Mouse (Mus musculus): ENCODE measurements at regions not wholly inside any gene's neighbourhood (a gene's known extent, or its start where the extent isn't known, plus 50 kb on each side); places are given as distances from the start of the nearest gene placed in this dataset.

DNA sequence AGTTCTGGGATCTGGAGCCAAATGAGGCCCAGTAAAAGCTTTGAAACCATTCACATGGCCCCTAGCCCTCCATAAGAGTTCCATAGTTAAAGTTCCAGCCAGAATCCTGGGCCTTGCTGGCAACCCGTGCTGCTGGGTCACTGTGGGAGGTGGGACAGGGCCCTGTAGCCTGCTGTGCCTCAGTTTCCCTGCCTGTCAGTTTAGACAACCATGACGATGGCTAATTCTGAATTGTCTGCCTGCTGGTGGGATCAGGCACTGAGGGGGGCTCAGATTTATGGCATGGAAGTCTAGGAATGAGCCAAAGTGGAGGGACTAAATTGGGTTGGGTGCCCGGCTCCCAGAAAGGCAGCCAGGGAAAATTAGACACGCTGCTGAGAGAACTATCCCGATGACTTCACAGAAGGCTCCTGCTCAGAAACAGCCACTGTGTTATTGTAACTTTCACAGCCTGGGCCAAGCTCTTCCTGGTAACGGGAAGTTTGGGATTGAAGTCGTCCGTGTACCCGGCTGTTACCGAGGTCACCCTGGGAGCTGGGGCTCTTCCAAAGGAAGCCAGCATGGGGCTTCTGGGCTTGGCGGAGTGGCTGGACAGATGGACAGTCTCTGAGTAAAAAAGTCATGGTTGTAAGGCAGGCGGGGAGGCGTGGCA is 110.2 kb downstream of the Zfp36l1 start:
- DNase-seq (ENCODE audit: low spot score): no peak
- Histone ChIP-seq H3K27me3 (ENCODE audit: insufficient read depth, low read length) (no peaks in the 10 kb centered on the region), H3K9ac (ENCODE audit: low read depth, low read length) (no peak overlapping the region), H3K4me2 (ENCODE audit: low read length) (no peak overlapping the region), H3K9me3 (replicated peaks; ENCODE audit: low read length) (no peaks in the 10 kb centered on the region), H3K36me3 (ENCODE audit: insufficient read depth, low read length) (no peaks in the 10 kb centered on the region), H3K4me3 (replicated peaks; ENCODE audit: low read depth, low read length) (no peak overlapping the region), H3K27ac (peak overlapping the region; percentile 74), H3K4me1 (replicated peaks; ENCODE audit: insufficient read depth, low read length) (peaks cover 27% of the 10 kb centered on the region)
- ATAC-seq (replicated peaks; ENCODE audit: low FRiP score, low read depth): no peak
- WGBS: 55% methylated on average over 13 of the region's 13 CpGs
- TF ChIP-seq CTCF (IDR thresholded peaks at IDR 0.05; ENCODE audit: low read depth): no peak

DNA sequence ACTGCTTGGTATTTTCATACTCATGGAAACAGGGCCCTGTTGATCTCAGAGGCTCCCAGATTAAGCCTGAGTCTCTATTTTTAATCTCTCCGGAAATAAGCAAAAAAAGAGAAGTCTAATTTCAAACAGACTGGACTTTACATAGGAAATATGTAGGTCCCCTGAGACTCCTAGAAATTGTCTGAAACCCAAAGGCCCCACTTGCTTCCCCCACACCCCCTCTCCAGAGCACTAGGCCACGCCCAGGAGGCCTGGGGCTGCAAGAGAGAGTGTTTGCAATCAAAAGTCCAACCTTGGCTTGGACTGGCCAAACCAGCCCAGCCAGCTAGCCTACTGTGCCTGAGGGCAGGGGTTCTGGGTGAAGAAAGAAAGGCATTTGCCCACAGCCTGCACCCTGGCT is 111.0 kb downstream of the Zfp36l1 start:
- Histone ChIP-seq H3K9me3 (replicated peaks; ENCODE audit: low read length) (no peaks in the 10 kb centered on the region), H3K36me3 (ENCODE audit: insufficient read depth, low read length) (no peaks in the 10 kb centered on the region), H3K4me1 (replicated peaks; ENCODE audit: insufficient read depth, low read length) (peaks cover 28% of the 10 kb centered on the region), H3K9ac (ENCODE audit: low read depth, low read length) (no peak overlapping the region), H3K4me3 (replicated peaks; ENCODE audit: low read depth, low read length) (no peak overlapping the region), H3K4me2 (ENCODE audit: low read length) (no peak overlapping the region), H3K27ac (peak overlapping the region; percentile 83), H3K27me3 (ENCODE audit: insufficient read depth, low read length) (no peaks in the 10 kb centered on the region)
- no peak for TF ChIP-seq CTCF (IDR thresholded peaks at IDR 0.05; ENCODE audit: low read depth)
- DNase-seq (ENCODE audit: low spot score) (peak; percentile 89), ATAC-seq (replicated peaks; ENCODE audit: low FRiP score, low read depth) (peak; percentile 62)
- 36% methylated on average over 2 of the region's 2 CpGs for WGBS

DNA sequence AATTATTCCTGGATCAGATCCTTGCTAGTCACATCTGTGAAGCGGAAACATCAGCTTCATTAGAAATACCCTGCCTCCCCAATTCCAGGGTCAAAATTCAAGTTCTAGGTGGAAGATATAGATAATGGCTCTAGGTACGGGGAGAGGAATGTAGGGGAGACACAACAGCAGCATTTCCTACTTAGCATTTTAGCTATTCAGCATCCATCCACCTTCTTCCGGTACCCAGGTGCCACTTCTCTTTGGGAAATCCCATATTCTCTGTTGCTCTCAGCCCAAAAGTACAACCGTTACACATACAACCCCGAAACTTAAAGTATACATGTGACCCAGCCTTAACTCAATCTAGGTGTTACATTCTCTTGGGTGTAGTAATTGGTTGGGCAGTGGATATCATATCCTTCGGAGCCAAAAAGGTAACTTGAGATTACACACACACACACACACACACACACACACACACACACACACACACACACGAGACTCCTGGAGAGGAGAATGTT is 112.9 kb downstream of the Zfp36l1 start:
- no peak for ATAC-seq (replicated peaks; ENCODE audit: low FRiP score, low read depth)

DNA sequence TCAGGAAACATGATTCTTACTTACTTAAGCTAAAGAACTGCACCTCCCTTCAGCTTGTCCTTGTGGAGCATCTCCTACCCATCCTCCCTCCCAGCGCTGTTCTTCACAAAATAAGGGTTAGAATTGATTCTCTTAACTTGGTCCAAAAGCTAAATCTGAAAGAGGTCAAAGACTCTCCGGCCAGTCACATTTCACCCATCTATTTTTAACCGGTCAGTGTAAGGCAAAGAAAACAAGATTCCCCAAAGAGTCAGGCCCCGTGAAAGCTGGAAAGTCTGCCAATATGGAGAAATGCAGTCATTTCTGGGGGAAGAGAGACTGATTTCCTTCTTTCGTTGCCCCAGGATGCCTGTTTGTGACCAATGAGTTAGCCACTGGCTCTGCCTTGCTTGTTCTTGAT is 114.0 kb downstream of the Zfp36l1 start:
- DNase-seq (ENCODE audit: low spot score): peak; percentile 85
- Histone ChIP-seq H3K4me2 (ENCODE audit: low read length) (no peak overlapping the region), H3K9me3 (replicated peaks; ENCODE audit: low read length) (no peaks in the 10 kb centered on the region), H3K36me3 (ENCODE audit: insufficient read depth, low read length) (no peaks in the 10 kb centered on the region), H3K27me3 (ENCODE audit: insufficient read depth, low read length) (no peaks in the 10 kb centered on the region), H3K27ac (peak overlapping the region; percentile 85), H3K4me1 (replicated peaks; ENCODE audit: insufficient read depth, low read length) (peaks cover 37% of the 10 kb centered on the region), H3K4me3 (replicated peaks; ENCODE audit: low read depth, low read length) (no peak overlapping the region), H3K9ac (ENCODE audit: low read depth, low read length) (no peak overlapping the region)
- 52% methylated on average over 5 of the region's 5 CpGs for WGBS
- no peak for ATAC-seq (replicated peaks; ENCODE audit: low FRiP score, low read depth)
- TF ChIP-seq CTCF (IDR thresholded peaks at IDR 0.05; ENCODE audit: low read depth): no peak

More for the DNA sequence above, 112.9 kb downstream of the Zfp36l1 start:
- no peaks in the 10 kb centered on the region for H3K27me3 ChIP-seq (ENCODE audit: insufficient read depth, low read length)
- WGBS: 77% methylated on average over 7 of the region's 7 CpGs
- H3K4me1 ChIP-seq (replicated peaks; ENCODE audit: insufficient read depth, low read length): peaks cover 29% of the 10 kb centered on the region
- DNase-seq (ENCODE audit: low spot score): no peak
- no peak overlapping the region for H3K4me3 ChIP-seq (replicated peaks; ENCODE audit: low read depth, low read length)
- no peak for TF ChIP-seq CTCF (IDR thresholded peaks at IDR 0.05; ENCODE audit: low read depth)
- H3K27ac ChIP-seq: peak overlapping the region; percentile 85; the same call in 1 of the 2 replicates
- no peak overlapping the region for H3K4me2 ChIP-seq (ENCODE audit: low read length)
- H3K36me3 ChIP-seq (ENCODE audit: insufficient read depth, low read length): no peaks in the 10 kb centered on the region
- no peaks in the 10 kb centered on the region for H3K9me3 ChIP-seq (replicated peaks; ENCODE audit: low read length)
- H3K9ac ChIP-seq (ENCODE audit: low read depth, low read length): no peak overlapping the region

DNA sequence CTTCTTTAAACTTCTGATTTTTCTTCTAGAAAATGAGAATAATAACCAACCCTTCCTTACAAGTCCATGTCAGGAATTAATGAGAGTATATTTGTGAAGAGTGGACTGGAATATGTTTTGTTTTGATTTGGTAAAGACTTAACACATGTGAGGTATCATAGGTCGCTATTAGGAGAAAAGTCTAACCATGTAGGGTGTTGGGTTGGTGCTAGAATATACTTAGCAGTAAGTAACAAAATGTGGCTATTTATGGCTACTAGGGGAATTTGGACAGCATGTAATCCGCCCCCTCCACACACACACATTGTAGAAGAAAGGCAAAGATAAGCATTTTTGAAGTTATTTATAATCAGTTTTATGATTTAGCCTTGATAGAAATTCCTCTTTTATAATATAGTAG is 114.5 kb downstream of the Zfp36l1 start:
- ATAC-seq (replicated peaks; ENCODE audit: low FRiP score, low read depth): no peak
- 61% methylated on average over 2 of the region's 2 CpGs for whole genome bisulfite sequencing

DNA sequence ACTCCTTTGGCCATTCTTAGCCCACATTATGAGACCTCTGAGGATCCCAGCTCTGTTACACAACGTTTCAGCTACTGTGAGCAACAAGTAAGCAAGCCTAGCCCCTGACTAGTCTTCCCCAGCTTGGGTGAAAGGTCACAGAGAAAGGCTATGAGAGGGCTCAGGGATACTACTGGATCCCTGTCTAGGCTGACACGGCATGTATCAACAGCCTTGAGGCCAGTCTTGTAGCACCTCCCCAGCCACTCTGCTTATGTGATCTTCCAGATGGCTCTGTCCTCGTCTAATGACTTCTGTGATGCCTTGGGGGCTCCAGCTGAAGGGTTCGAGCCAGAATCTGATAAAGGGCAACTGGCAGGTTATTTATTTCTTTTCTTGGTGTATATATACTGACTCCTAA is 115.6 kb downstream of the Zfp36l1 start:
- H3K4me1 ChIP-seq (replicated peaks; ENCODE audit: insufficient read depth, low read length): peaks cover 37% of the 10 kb centered on the region
- H3K4me2 ChIP-seq (ENCODE audit: low read length): no peak overlapping the region
- no peaks in the 10 kb centered on the region for H3K36me3 ChIP-seq (ENCODE audit: insufficient read depth, low read length)
- ATAC-seq (replicated peaks; ENCODE audit: low FRiP score, low read depth) (no peak), DNase-seq (ENCODE audit: low spot score) (no peak)
- no peaks in the 10 kb centered on the region for H3K27me3 ChIP-seq (ENCODE audit: insufficient read depth, low read length)
- TF ChIP-seq CTCF (IDR thresholded peaks at IDR 0.05; ENCODE audit: low read depth): no peak
- no peak overlapping the region for H3K4me3 ChIP-seq (replicated peaks; ENCODE audit: low read depth, low read length)
- whole genome bisulfite sequencing: 58% methylated on average over 4 of the region's 4 CpGs
- H3K9me3 ChIP-seq (replicated peaks; ENCODE audit: low read length): no peaks in the 10 kb centered on the region
- H3K9ac ChIP-seq (ENCODE audit: low read depth, low read length): no peak overlapping the region
- H3K27ac ChIP-seq: no peak overlapping the region

More for the DNA sequence above, 114.5 kb downstream of the Zfp36l1 start:
- Histone ChIP-seq H3K9me3 (replicated peaks; ENCODE audit: low read length) (no peaks in the 10 kb centered on the region), H3K4me2 (ENCODE audit: low read length) (no peak overlapping the region), H3K4me3 (replicated peaks; ENCODE audit: low read depth, low read length) (no peak overlapping the region), H3K27me3 (ENCODE audit: insufficient read depth, low read length) (no peaks in the 10 kb centered on the region), H3K27ac (peak overlapping the region; percentile 70), H3K4me1 (replicated peaks; ENCODE audit: insufficient read depth, low read length) (peaks cover 42% of the 10 kb centered on the region), H3K9ac (ENCODE audit: low read depth, low read length) (no peak overlapping the region), H3K36me3 (ENCODE audit: insufficient read depth, low read length) (no peaks in the 10 kb centered on the region)
- TF ChIP-seq CTCF (IDR thresholded peaks at IDR 0.05; ENCODE audit: low read depth): no peak
- no peak for DNase-seq (ENCODE audit: low spot score)

All from kidney, postnatal 0 days (tissue).